Mouse (Mus musculus) embryonic facial prominence, embryonic 13.5 days (tissue): ENCODE measurements around the gene Wdr59. TPM values are rescaled to one million over a fixed set of nuclear protein-coding genes. Genes with fewer than 3 reads are reported as not detected.

Experiments used
- ATAC-seq: fragments of 200-750 bp; cut with Nextera tagmentation; 2 replicates; pipeline ENCODE4 v1.8.0; 2017; ENCODE audit warnings: low read depth; ENCODE audit not compliant: insufficient number of reproducible peaks, insufficient read depth, low FRiP score, low TSS enrichment
- H3K27ac ChIP-seq: fragments of 300-500 bp; sonication (generic); 2 replicates; pipeline ENCODE4 v1.5.1; 2015; ENCODE audit warnings: moderate library complexity, mild to moderate bottlenecking, inconsistent platforms
- H3K27me3 ChIP-seq: fragments of 300-500 bp; sonication (generic); 2 replicates; pipeline ENCODE4 v1.6.1; 2015; ENCODE audit warnings: mild to moderate bottlenecking, inconsistent platforms
- H3K36me3 ChIP-seq: fragments of 300-500 bp; sonication (generic); 2 replicates; pipeline ENCODE4 v1.6.1; 2015; ENCODE audit warnings: mild to moderate bottlenecking, inconsistent platforms
- H3K4me1 ChIP-seq: fragments of 300-500 bp; sonication (generic); 2 replicates; pipeline ENCODE4 v1.6.1; 2015; ENCODE audit warnings: inconsistent platforms
- H3K4me2 ChIP-seq: fragments of 300-500 bp; sonication (generic); 2 replicates; pipeline ENCODE4 v1.6.1; 2015; ENCODE audit warnings: moderate library complexity, mild to moderate bottlenecking, inconsistent platforms
- H3K4me3 ChIP-seq: fragments of 300-500 bp; sonication (generic); 2 replicates; pipeline ENCODE4 v1.5.1; 2015; ENCODE audit warnings: mild to moderate bottlenecking, inconsistent platforms
- H3K9ac ChIP-seq: fragments of 300-500 bp; sonication (generic); 2 replicates; pipeline ENCODE4 v1.6.1; 2015; ENCODE audit warnings: mild to moderate bottlenecking, inconsistent platforms
- H3K9me3 ChIP-seq: fragments of 300-500 bp; sonication (generic); 2 replicates; pipeline ENCODE4 v1.6.1; 2016; ENCODE audit warnings: inconsistent platforms
- WGBS: fragments of 180-500 bp; shearing (Covaris S2); methylation state at CpG from one replicate; pipeline ENCODE4 v1.1.7; 2015; ENCODE audit warnings: mixed read lengths; 5-methylcytosine and 5-hydroxymethylcytosine counted together
- polyA plus RNA-seq: library from polyadenylated mRNA; unstranded; fragments of >200 nt; fragmentation: Nextera tagmentation; extraction: Ambion mirVana; gene quantifications from 2 replicates; pipeline ENCODE4 v1.2.1, GENCODE M21; 2015

Gene Wdr59
- polyA plus RNA-seq, 1 experiment from 2014 or later, result 8.0 TPM

DNA sequence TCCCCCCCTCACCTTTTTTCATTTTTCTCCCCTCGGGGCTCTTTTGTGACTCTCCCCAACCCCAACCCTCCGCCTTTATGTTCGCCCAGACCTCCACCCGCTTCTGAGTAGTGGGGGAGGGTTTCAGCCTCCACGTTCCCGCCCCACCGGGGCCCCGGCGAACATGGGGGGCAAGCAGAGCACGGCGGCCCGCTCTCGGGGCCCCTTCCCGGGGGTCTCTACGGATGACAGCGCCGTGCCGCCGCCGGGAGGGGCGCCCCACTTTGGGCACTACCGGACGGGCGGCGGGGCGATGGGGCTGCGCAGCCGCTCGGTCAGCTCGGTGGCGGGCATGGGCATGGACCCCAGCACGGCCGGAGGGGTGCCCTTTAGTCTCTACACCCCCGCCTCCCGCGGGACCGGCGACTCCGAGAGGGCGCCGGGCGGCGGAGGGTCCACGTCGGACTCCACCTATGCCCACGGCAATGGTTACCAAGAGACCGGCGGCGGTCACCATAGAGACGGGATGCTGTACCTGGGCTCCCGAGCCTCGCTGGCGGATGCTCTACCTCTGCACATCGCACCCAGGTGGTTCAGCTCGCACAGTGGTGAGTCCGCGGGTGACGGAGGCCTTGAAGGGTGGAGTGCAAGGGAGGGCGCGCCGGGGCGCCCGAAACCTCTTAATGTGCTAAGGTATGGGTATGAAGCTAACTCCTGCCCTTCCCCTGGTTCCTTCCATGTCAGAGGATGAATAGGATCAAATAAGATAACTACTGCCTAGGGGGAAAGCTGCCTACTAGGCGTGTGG is 15.3 kb upstream of the Wdr59 start:
- peak overlapping the region; percentile 98 for H3K9ac ChIP-seq
- H3K4me1 ChIP-seq, result peaks cover 34% of the 10 kb centered on the region
- H3K4me2 ChIP-seq, result peak overlapping the region; percentile 70
- 0 out of 2 replicates have a peak, but pooled peaks have one; percentile 48 for ATAC-seq
- WGBS, result under 1% methylated on average over 64 of the region's 64 CpGs
- H3K36me3 ChIP-seq, result no peaks in the 10 kb centered on the region
- peak overlapping the region; percentile 95 for H3K27ac ChIP-seq
- H3K4me3 ChIP-seq, result peak overlapping the region; percentile 98
- no peaks in the 10 kb centered on the region for H3K9me3 ChIP-seq
- H3K27me3 ChIP-seq, result no peaks in the 10 kb centered on the region

DNA sequence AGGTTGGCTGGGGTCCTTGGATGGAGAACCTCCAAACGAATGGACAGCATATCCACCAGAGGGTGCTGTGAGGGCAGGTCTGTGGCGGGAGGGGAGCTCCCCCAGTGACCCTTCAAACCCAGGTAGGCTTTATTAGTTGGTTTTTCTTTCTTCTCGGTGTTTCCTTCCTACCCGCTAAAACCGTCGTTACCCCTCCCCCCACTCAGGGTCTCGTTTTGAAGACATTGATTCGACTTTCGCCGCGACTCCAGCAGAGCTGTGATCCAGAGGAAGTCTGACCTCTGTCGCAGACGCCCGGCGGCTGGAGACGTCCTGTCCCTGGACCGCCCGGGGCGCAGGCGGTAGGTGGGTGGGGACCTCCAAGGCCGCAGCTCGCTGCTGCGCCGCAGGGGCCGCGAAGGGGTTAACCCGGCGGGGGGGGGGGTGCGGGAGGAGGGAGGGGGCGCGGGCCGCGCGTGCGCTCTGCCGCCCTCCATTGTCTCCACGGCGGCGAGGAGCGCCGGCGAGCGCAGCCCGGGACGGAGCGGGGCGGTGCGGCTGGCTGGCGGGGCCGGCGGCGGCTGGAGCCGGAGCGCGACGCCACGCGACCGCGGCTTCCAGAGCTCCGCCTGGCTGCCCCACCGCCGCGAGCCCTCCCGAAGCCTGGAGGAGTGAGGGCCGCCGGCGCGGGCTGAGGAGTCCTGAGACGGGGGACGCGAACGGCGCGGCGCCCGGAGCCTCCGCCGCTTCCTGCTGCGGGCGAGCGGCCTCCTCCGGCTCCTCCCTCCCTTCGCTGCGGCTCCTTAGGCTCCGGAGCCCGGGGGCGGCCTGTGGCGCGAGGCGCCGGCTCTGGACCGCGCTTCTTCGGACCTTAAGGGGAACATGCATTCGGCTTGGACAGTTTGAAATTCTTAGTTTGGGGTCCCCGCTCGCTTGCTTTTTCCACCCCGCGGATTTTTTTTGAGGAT is 14.4 kb upstream of the Wdr59 start, which contains the start of gene Znrf1:
Gene Znrf1, plus strand, starts transcription at position 67 of the 947 bp plus-strand sequence.
- Histone ChIP-seq H3K27ac (peak within 1 kb of the TSS; percentile 95), H3K4me1 (peaks cover 32% of the 10 kb centered on the region), H3K27me3 (no peaks in the 10 kb centered on the region), H3K9ac (peak within 1 kb of the TSS; percentile 98), H3K36me3 (no peaks in the 10 kb centered on the region), H3K4me2 (peak within 1 kb of the TSS; percentile 70), H3K9me3 (no peaks in the 10 kb centered on the region), H3K4me3 (peak within 1 kb of the TSS; percentile 98)
- peak; percentile 89 for ATAC-seq
- under 1% methylated on average over 63 of the region's 100 CpGs for WGBS

DNA sequence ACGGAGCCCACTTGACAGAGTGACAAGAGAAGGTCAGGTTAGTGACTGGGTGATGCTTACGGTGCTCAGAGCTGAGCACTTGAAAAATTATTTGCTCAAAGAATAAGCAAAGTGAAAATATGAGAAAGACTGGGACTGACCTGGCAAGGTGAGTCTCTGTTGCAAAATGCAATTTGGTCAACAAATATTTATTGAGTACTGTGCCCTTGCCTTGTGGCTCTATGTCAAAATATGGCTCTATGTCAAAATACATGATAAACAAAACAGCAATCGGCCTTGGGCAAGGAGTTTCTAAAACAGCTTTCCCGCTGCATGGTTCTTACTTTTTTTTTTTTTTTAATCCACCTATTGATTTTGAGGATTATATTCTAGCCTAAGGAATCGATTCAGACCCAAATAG is 13.6 kb upstream of the Wdr59 start:
- Histone ChIP-seq H3K9me3 (no peaks in the 10 kb centered on the region), H3K4me2 (peak overlapping the region; percentile 70), H3K36me3 (no peaks in the 10 kb centered on the region), H3K27ac (no peak overlapping the region), H3K9ac (peak overlapping the region; percentile 98; the same call in 1 of the 2 replicates), H3K27me3 (no peaks in the 10 kb centered on the region), H3K4me3 (peak overlapping the region; percentile 98), H3K4me1 (peaks cover 24% of the 10 kb centered on the region)
- no peak for ATAC-seq
- WGBS, result 41% methylated on average over 5 of the region's 5 CpGs

DNA sequence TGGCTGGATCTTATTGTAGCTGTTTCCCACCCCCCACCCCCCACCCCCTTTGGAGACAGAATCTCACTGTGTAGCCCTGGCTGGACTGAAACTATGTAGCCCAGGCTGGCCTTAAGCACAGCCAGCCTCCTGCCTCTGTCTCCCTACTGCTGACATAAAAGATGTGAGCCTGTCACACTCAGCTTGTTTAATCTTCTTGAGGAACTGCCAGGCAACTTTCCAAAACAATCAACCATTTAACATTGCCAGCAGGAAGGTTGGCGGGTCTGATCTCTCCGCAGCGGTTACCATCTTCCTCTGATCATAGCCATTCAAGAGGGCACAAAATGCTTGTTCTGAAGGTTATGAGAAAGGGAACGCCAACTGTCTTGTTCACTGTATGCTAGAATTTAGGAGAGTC is 11.6 kb upstream of the Wdr59 start:
- no peaks in the 10 kb centered on the region for H3K27me3 ChIP-seq
- no peaks in the 10 kb centered on the region for H3K9me3 ChIP-seq
- ATAC-seq, result no peak
- H3K9ac ChIP-seq, result no peak overlapping the region
- no peak overlapping the region for H3K4me2 ChIP-seq
- 70% methylated on average over 4 of the region's 4 CpGs for WGBS
- H3K36me3 ChIP-seq, result no peaks in the 10 kb centered on the region
- H3K4me1 ChIP-seq, result peaks cover 7% of the 10 kb centered on the region
- H3K4me3 ChIP-seq, result no peak overlapping the region
- no peak overlapping the region for H3K27ac ChIP-seq

DNA sequence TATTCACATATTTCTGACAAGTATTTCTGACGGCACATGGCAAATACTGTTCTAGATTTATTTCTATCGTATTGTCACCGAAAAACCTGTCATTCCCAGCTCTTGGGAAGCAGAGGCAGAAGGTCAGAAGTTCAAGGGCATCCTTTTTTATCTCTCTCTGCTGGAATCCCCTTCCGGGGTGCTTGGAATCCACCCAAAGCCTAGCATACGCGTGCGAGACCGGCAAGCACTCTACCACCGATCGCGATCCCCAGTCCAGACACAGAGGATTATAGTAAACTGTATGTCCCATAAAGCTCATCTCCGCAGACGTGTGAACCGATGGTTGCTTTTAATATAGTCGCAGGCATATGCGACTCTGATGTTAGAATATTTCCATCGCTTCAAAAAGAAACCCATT is 9.7 kb upstream of the Wdr59 start:
- Histone ChIP-seq H3K27ac (no peak overlapping the region), H3K27me3 (no peaks in the 10 kb centered on the region), H3K9ac (no peak overlapping the region), H3K4me1 (no peaks in the 10 kb centered on the region), H3K4me3 (no peak overlapping the region), H3K9me3 (no peaks in the 10 kb centered on the region), H3K4me2 (no peak overlapping the region), H3K36me3 (no peaks in the 10 kb centered on the region)
- WGBS, result 88% methylated on average over 17 of the region's 17 CpGs
- ATAC-seq, result no peak

DNA sequence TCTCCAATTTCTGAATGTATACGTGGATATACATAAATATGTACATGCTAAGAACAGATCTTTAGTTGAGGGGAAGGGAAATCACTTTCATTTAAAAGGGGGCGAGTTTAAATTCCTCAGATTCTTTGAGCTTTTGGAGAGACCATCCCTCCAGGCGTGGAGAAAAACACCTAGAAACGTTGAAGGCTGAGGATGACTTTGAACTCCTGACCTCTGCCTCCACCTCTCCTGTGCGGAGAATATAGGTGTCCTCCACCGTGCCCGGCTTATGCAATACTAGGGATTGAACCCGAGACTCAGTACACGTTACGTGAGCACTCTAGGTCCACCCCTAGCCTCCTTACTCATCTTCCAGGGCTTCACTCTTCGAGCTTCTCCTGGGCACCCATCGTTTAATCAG is 9.3 kb upstream of the Wdr59 start:
- no peak overlapping the region for H3K9ac ChIP-seq
- ATAC-seq, result no peak
- no peak overlapping the region for H3K4me3 ChIP-seq
- no peak overlapping the region for H3K27ac ChIP-seq
- H3K27me3 ChIP-seq, result no peaks in the 10 kb centered on the region
- H3K9me3 ChIP-seq, result no peaks in the 10 kb centered on the region
- WGBS, result 68% methylated on average over 12 of the region's 12 CpGs
- no peak overlapping the region for H3K4me2 ChIP-seq
- H3K4me1 ChIP-seq, result no peaks in the 10 kb centered on the region
- no peaks in the 10 kb centered on the region for H3K36me3 ChIP-seq

DNA sequence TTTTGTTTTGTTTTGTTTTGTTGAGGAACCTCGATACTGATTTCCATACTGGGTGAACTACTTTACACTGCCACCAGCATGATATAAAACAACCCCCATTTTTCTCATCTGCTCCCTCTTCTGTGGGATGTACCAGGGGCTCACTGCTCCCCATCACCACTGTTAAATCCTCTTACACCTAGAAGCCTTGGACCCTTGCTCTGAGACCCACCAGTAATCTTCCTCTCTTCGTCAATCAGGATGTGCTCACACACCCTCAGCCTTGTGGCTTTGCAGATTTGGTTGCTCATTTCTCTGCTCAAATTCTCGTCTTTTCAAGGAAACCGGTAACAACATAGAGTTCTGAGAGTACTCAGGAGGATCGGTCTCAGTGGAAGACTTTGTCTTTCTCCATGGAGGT is 6.2 kb upstream of the Wdr59 start:
- no peak for ATAC-seq
- Histone ChIP-seq H3K4me2 (no peak overlapping the region), H3K4me1 (no peaks in the 10 kb centered on the region), H3K36me3 (no peaks in the 10 kb centered on the region), H3K9me3 (no peaks in the 10 kb centered on the region), H3K4me3 (no peak overlapping the region), H3K27ac (no peak overlapping the region), H3K9ac (no peak overlapping the region), H3K27me3 (no peaks in the 10 kb centered on the region)
- 77% methylated on average over 5 of the region's 5 CpGs for WGBS

DNA sequence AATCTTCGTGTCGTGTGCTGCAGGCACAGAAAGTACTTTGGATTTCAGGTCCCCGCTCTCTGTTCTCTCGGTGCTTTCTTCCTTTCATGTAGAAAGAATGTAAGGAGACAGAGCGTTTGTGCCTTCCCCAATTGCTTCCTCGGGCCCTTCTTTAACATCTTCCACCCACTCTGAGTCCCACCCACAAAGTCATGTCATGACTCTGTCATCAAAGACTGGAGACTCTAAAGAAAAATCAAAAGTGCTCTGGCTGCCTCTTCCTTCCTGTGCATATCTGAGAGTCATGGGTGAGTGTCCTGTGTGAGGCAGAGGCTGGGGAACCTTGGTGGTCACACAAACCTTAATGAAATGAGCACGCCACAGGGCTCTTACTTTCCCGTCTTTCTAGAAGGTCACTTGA is 5.3 kb upstream of the Wdr59 start:
- no peak overlapping the region for H3K4me3 ChIP-seq
- H3K36me3 ChIP-seq, result no peaks in the 10 kb centered on the region
- H3K4me2 ChIP-seq, result no peak overlapping the region
- ATAC-seq, result no peak
- H3K9me3 ChIP-seq, result no peaks in the 10 kb centered on the region
- no peaks in the 10 kb centered on the region for H3K27me3 ChIP-seq
- no peak overlapping the region for H3K9ac ChIP-seq
- no peak overlapping the region for H3K27ac ChIP-seq
- 72% methylated on average over 8 of the region's 8 CpGs for WGBS
- H3K4me1 ChIP-seq, result no peaks in the 10 kb centered on the region

DNA sequence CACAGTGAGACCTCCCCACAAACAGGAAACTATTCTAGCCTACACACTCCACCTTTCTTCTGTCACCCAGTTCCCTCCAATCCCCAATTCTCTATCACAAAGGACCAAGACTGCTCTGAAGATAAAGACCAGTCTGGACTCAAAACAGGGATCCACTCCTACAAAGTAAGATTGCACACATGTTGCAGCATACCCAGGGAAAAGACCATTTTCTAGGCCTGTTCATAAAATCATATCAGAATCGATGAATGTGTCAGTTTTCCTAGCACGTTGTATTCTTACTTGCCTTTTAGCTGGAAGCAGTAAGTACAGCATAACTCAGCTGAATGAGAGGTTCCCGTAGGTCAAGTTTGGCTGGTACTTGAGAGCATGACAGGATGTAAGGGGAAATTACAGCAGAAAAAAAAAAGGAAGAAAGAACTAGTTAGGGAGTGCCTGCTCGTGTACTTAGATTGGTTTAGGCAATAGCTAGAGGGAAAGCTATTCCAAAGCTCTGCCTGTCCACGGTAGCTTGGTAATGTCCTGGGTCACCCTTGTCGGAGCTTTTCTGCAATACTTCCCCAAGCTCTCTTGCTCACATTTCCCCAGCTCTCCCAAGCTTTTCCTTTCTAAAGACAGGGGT is 4.6 kb upstream of the Wdr59 start:
- no peak overlapping the region for H3K9ac ChIP-seq
- WGBS, result 68% methylated on average over 6 of the region's 6 CpGs
- no peak overlapping the region for H3K4me3 ChIP-seq
- H3K4me1 ChIP-seq, result no peaks in the 10 kb centered on the region; the same call in 1 of the 2 replicates
- no peaks in the 10 kb centered on the region for H3K9me3 ChIP-seq
- ATAC-seq, result no peak
- no peaks in the 10 kb centered on the region for H3K27me3 ChIP-seq
- no peak overlapping the region for H3K4me2 ChIP-seq
- no peaks in the 10 kb centered on the region for H3K36me3 ChIP-seq
- H3K27ac ChIP-seq, result no peak overlapping the region

DNA sequence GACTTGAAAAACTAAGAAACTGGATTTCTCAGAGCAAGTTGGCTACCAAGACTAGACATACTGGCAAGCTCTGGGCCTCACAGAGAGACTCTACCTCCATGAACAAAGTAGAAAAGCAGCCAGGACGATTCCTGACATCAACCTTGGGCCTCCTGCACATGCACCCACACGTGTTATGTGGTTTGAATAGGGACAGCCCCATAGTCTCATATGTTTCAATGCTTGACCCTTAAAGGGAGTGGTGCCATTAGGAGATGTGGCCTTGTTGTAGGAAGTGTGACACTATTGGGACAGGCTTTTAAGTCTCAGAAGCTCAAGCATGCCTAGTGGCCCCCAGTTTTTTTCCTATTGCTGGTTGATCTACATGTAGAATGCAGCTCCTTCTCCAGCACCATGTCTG is 4.4 kb downstream of the Wdr59 start:
- H3K27ac ChIP-seq, result no peak overlapping the region
- H3K4me2 ChIP-seq, result no peak overlapping the region
- H3K9ac ChIP-seq, result no peak overlapping the region
- no peak overlapping the region for H3K4me3 ChIP-seq
- no peaks in the 10 kb centered on the region for H3K27me3 ChIP-seq
- peaks cover 10% of the 10 kb centered on the region for H3K4me1 ChIP-seq
- WGBS, result 89% methylated on average over 2 of the region's 2 CpGs
- no peak for ATAC-seq
- H3K9me3 ChIP-seq, result no peaks in the 10 kb centered on the region
- peaks cover 7% of the 10 kb centered on the region; the same call in 1 of the 2 replicates for H3K36me3 ChIP-seq

DNA sequence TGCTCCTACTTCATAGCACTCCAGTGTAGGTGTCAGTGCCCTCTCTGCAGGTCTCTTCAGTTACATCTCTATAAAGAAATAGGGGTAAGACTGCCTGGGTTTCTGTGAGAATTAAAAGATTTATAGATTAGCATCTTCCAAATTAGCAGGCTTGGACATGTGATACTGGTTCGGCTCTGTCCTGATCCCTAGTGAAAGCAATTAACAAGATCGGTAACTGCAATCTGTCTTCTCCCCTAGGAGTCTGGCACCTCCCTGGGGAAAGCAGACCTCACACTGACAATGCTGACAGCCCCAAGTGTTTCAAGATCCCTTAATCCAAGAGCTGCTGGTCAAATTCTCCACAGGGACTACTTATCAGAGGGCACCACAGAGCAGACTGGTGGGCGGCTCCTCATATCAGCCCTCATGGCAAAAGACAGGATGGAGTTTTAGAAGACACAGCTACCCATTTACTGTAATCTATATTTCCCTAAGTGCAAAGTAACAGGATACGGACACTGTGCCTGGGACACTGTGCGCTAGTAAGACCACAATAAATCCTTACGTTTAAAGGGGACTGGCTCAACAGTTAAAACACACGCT is 5.3 kb downstream of the Wdr59 start:
- Histone ChIP-seq H3K4me2 (no peak overlapping the region), H3K36me3 (peaks cover 7% of the 10 kb centered on the region; the same call in 1 of the 2 replicates), H3K4me3 (no peak overlapping the region), H3K4me1 (peaks cover 10% of the 10 kb centered on the region), H3K9ac (no peak overlapping the region), H3K27me3 (no peaks in the 10 kb centered on the region), H3K9me3 (no peaks in the 10 kb centered on the region), H3K27ac (no peak overlapping the region)
- no peak for ATAC-seq
- WGBS, result 85% methylated on average over 7 of the region's 7 CpGs
